Mouse (Mus musculus): Measurements from ENCODE around the gene Gm30083. TPM values are rescaled to one million over a fixed set of nuclear protein-coding genes. Genes with fewer than 3 reads are reported as not detected.
A peak's percentile ranks its signal among the peaks of the same experiment; 100 is the strongest.

The Gm30083 gene
- total and polyA plus RNA-seq, 3 experiments: not detected

- Histone ChIP-seq H3K27me3 (ENCODE audit: control insufficient read depth in 1 of 2, insufficient read depth in 2 of 2, low read length in 2 of 2) (no peaks in the 10 kb centered on the region), H3K9ac (ENCODE audit: control insufficient read depth, low read depth, low read length, poor library complexity, severe bottlenecking) (no peak overlapping the region), H3K9me3 (replicated peaks; ENCODE audit: insufficient read depth, low read length) (no peaks in the 10 kb centered on the region), H3K4me1 (ENCODE audit: control insufficient read depth in 1 of 2, insufficient read depth in 2 of 2, low read length in 2 of 2) (no peaks in the 10 kb centered on the region), H3K27ac (ENCODE audit: control insufficient read depth, low read depth, low read length) (no peak overlapping the region), H3K79me2 (ENCODE audit: control insufficient read depth, insufficient read depth, low read length, poor library complexity) (no peaks in the 10 kb centered on the region), H3K4me3 (ENCODE audit: control insufficient read depth in 1 of 2, insufficient read depth in 1 of 2, low read depth in 2 of 2, low read length in 2 of 2) (no peak overlapping the region), H3K36me3 (ENCODE audit: control insufficient read depth in 1 of 2, insufficient read depth in 2 of 2, low read length in 2 of 2) (no peaks in the 10 kb centered on the region)
- no peak for DNase-seq (ENCODE audit: low read depth, low spot score)
- TF ChIP-seq POLR2A (IDR thresholded peaks at IDR 0.05; ENCODE audit: control insufficient read depth in 1 of 2, insufficient read depth in 1 of 2, low read depth in 1 of 2, low read length in 2 of 2, poor library complexity in 1 of 2): no peak
- TF ChIP-seq E2F4 (IDR thresholded peaks at IDR 0.05; ENCODE audit: borderline replicate concordance, low read depth, low read length): no peak
- no peak for TF ChIP-seq TAL1 (IDR thresholded peaks at IDR 0.05; ENCODE audit: low read length)
- no peak for TF ChIP-seq KAT2A (conservative IDR thresholded peaks at IDR 0.05; ENCODE audit: low read depth, low read length)
- no peak for TF ChIP-seq HCFC1 (IDR thresholded peaks at IDR 0.05; ENCODE audit: low read depth, low read length)
- TF ChIP-seq SMC3 (IDR thresholded peaks at IDR 0.05; ENCODE audit: low read depth, low read length): no peak
- TF ChIP-seq CHD2 (IDR thresholded peaks at IDR 0.05; ENCODE audit: low read length): no peak
- TF ChIP-seq EP300 (IDR thresholded peaks at IDR 0.05; ENCODE audit: low read depth in 1 of 2, low read length in 2 of 2): no peak
- TF ChIP-seq MAX (IDR thresholded peaks at IDR 0.05; ENCODE audit: low read length): no peak
- no peak for TF ChIP-seq USF1 (IDR thresholded peaks at IDR 0.05; ENCODE audit: low read depth, low read length)
Measured at GRCm38 (mm10) chr14:33972679-33973078, 42.3 kb downstream of the Gm30083 start.

GRCm38 (mm10) chr14:33965675-33966074 lies 49.3 kb downstream of the Gm30083 start:
- no peaks in the 10 kb centered on the region for H3K27me3 ChIP-seq (ENCODE audit: control insufficient read depth in 1 of 2, insufficient read depth in 2 of 2, low read length in 2 of 2)
- H3K79me2 ChIP-seq (ENCODE audit: control insufficient read depth, insufficient read depth, low read length, poor library complexity): no peaks in the 10 kb centered on the region
- TF ChIP-seq TCF12 (IDR thresholded peaks at IDR 0.05; ENCODE audit: low read depth, low read length) (no peak), JUND (IDR thresholded peaks at IDR 0.05; ENCODE audit: low read depth, low read length) (no peak), RAD21 (IDR thresholded peaks at IDR 0.05; ENCODE audit: low read depth, low read length) (no peak), CHD1 (IDR thresholded peaks at IDR 0.05; ENCODE audit: low read depth, low read length) (no peak), MYB (IDR thresholded peaks at IDR 0.05; ENCODE audit: low read depth, low read length) (no peak), EP300 (IDR thresholded peaks at IDR 0.05; ENCODE audit: low read depth in 1 of 2, low read length in 2 of 2) (no peak)
- no peaks in the 10 kb centered on the region for H3K9me3 ChIP-seq (replicated peaks; ENCODE audit: insufficient read depth, low read length)
- DNase-seq (ENCODE audit: low read depth, low spot score): no peak
- no peak overlapping the region for H3K27ac ChIP-seq (ENCODE audit: control insufficient read depth, low read depth, low read length)
- no peak overlapping the region for H3K9ac ChIP-seq (ENCODE audit: control insufficient read depth, low read depth, low read length, poor library complexity, severe bottlenecking)
- H3K4me3 ChIP-seq (ENCODE audit: control insufficient read depth in 1 of 2, insufficient read depth in 1 of 2, low read depth in 2 of 2, low read length in 2 of 2): no peak overlapping the region
- H3K36me3 ChIP-seq (ENCODE audit: control insufficient read depth in 1 of 2, insufficient read depth in 2 of 2, low read length in 2 of 2): no peaks in the 10 kb centered on the region
- H3K4me1 ChIP-seq (ENCODE audit: control insufficient read depth in 1 of 2, insufficient read depth in 2 of 2, low read length in 2 of 2): no peaks in the 10 kb centered on the region

DNA sequence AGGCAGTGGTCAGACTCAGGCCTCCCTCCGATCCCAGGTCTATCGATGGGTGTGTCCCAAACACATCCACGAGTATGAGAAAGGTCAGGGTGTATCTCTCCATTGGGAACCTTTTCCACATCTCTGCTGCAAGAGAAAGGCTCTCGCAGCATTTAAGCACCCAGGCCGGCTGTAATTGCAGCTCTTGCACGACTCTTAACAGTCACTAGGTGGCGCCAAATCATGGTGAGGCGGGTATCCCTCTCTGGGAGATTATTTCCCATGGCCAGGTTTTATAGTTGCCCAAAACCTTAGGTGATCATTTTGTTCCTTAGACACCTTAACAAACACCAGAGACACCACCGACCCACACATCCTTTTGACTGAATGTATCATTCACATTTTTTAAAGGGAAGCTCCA lies 55.6 kb downstream of the Gm30083 start:
- no peak overlapping the region for H3K9ac ChIP-seq (ENCODE audit: control insufficient read depth, low read depth, low read length, poor library complexity, severe bottlenecking)
- no peak overlapping the region for H3K4me3 ChIP-seq (ENCODE audit: control insufficient read depth in 1 of 2, insufficient read depth in 1 of 2, low read depth in 2 of 2, low read length in 2 of 2)
- TF ChIP-seq CTCF (IDR thresholded peaks at IDR 0.05 in 2 of 3, conservative IDR thresholded peaks at IDR 0.05 in 1 of 3; ENCODE audit: control insufficient read depth in 1 of 3, insufficient read depth in 1 of 3, low read depth in 2 of 3, low read length in 3 of 3, poor library complexity in 1 of 3, severe bottlenecking in 1 of 3) (peak in 2 of 3 experiments; percentile 5 to 27; a peak in 2 of 6 replicates), TBP (IDR thresholded peaks at IDR 0.05; ENCODE audit: low read depth, low read length) (no peak)
- H3K9me3 ChIP-seq (replicated peaks; ENCODE audit: insufficient read depth, low read length): no peaks in the 10 kb centered on the region
- no peaks in the 10 kb centered on the region for H3K27me3 ChIP-seq (ENCODE audit: control insufficient read depth in 1 of 2, insufficient read depth in 2 of 2, low read length in 2 of 2)
- H3K36me3 ChIP-seq (ENCODE audit: control insufficient read depth in 1 of 2, insufficient read depth in 2 of 2, low read length in 2 of 2): no peaks in the 10 kb centered on the region
- H3K27ac ChIP-seq (ENCODE audit: control insufficient read depth, low read depth, low read length): no peak overlapping the region
- no peaks in the 10 kb centered on the region for H3K79me2 ChIP-seq (ENCODE audit: control insufficient read depth, insufficient read depth, low read length, poor library complexity)
- no peaks in the 10 kb centered on the region for H3K4me1 ChIP-seq (ENCODE audit: control insufficient read depth in 1 of 2, insufficient read depth in 2 of 2, low read length in 2 of 2)
- DNase-seq (ENCODE audit: low read depth, low spot score): no peak
